Mouse (Mus musculus) layer of hippocampus, adult 18-20 months (tissue): ENCODE results near the gene Ppp1r37. TPM values are rescaled to one million over a fixed set of nuclear protein-coding genes. Genes with fewer than 3 reads are reported as not detected.

Experiments used
- DNase-seq, 2 experiments: peaks; one replicate each; pipeline ENCODE4 v3.0.0; 2022; ENCODE audit warnings: low spot score in 2 of 2
- total RNA-seq, 2 experiments: library from RNA; stranded (reverse); gene quantifications; 2 replicates each; pipeline ENCODE4 v1.2.3; 2021

The Ppp1r37 gene
- total RNA-seq, 2 experiments from 2014 or later = 122 to 129 TPM

DNA sequence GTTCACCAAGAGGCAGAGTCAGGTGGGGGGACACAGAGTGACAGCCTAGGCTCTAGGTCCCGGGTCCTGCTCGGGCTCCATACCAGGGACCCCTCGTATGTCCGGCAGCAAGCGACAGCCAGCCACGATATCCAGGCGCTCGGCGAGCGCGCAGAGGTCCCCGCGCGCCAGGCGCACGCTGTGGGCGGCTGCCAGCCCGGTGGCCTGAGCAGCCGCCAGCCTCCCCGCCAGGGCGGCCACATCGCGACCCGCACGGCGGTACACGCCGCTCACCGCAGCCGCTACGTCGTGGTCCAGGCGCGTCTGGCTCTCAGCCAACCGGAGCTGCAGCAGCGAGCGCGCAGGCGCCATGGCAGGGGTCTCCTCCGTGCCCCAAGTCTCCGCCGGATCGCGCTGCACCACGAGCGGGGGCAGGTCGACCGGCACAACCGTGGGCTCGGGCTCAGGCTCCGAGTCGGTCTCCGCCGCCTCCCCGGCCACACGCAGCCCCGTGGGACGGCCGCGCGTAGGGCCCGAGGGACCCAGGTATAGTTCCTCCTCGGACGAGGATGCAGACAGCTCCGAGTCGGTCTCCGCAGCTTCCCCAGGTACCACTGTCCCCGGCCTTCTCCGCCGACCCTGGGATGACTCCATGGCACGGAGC, 55.8 kb downstream of the Ppp1r37 start:
- DNase-seq = no peak

DNA sequence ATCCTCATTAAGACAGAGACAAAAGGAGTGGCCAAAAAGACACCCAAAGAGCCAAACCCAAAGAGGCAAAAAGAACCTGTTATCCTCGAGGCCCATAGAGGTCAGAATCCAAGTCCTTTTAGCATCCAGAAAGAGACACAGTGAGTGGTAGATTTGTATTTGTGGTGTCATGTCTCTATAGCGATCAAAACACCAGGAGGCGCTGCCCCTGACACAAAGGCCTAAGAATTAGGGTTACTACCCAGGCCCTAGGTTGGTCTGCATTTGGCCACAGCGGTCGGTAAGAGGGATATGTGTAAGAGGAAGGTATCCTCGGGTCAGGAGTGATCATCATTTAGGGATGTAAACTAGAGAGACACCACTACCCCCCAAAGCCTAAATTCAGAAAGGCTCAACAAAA, 56.5 kb downstream of the Ppp1r37 start:
- no peak for DNase-seq

DNA sequence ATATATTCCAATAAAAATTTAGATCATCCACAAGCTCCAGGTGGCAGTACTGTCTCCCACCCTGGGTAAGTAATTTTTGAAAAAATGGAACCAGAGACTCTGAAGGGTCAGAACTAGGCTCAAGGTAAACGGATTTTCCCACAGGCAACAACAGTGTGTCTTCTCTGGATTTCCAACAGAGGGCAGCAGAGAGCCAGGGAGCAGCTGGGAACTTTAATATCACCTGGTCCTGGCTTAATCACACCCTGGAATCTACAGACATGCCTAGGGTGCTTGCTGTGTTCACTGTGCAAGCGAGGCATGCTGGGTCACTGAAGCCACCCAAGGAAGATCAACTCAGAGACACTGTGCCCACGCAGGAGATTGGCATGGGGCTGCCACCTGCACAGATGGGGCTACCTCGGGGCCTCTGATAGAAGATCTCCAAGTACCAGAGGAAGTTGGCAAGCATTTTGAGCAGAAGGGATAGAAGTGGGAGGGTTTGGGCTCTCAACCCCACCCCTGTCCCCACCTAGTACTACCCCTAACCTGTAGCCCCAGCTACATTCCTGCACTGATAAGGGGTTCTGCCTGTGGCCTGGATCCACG, 59.3 kb downstream of the Ppp1r37 start:
- no peak for DNase-seq

GRCm38 (mm10) chr7:19501658-19502057, 61.2 kb downstream of the Ppp1r37 start:
- no peak for DNase-seq

DNA sequence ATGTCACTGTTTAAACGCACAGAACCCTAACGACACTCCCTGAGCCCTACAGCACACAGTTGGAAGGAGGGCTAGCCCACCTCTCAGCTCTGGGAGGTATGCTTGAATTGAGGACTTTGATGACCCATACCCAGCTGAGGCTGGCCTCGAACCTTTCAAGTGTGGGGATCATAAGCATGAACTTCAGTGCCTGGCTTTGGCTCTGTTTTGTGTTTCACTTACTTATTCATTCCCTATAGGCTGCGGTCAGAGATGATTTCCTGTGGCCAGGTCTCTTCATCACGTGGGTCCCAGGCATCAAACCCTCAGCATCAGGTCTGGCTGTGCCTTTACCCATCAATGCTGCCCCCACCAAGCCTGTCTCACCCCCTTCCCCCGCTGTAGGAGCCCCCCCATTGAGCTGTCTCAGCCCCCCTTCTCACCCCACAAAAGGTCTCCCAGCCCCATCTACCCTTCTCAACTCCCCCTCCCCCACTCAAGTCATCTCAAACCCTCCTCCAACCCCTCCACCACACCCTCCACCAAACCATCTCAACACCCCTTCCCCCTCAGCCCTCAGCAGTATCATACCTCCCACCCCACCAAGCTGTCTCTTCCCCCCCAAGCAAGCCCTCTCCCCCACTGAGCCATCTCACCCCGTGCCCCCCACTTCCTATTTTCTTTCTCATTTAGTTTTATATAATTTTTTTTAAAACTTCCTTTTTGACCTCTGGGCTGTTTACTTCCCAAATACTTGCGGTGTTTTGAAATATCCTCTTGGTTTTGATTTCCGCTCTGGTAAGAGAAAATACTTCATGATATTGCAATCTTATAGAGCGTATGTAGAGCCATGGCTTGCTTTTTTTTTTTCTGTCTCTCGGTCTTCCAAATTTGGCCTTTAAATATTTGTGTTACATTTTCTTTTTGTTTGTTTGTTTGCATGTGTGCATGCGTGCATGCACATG, 62.2 kb downstream of the Ppp1r37 start:
- DNase-seq = no peak

DNA sequence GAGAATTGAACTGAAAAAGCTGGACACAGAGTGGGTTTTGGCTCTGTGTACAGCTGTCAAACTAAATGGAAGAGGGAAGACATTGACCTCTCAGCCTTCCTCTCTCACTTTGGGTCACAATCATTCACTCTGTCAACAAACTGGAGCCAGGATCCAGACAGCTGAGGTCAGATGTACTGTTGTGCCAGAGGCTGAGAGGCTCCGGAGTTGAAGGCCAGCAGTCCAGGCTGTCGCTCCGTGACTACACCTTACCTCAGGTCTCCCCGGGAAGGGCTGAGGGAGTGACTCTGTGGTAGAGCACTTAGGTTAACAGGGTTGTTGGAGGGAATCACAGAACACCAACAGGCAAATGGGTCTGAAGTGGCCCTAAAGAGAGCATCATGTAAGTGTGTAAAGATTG, 64.5 kb downstream of the Ppp1r37 start:
- no peak for DNase-seq

DNA sequence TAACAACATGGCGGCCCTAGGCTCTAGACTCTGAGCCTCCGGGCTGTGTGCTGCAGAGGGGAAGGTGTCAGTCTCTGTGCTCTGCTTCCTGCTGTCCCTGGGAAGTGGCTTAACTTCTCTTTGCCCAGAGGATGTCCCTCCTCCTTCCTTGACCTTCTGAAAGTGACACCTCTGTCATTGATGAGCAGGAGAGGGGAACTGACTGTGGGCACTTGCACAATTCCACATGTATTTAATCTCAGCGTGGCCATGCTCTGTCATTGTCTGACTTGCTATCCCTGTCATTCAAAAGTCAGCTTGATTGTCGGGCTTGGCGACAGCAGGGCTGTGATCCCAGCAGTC, 66.7 kb downstream of the Ppp1r37 start:
- DNase-seq = no peak

GRCm38 (mm10) chr7:19495521-19496213, 67.2 kb downstream of the Ppp1r37 start:
- DNase-seq = no peak

GRCm38 (mm10) chr7:19494751-19495474, 68.0 kb downstream of the Ppp1r37 start:
- no peak for DNase-seq

DNA sequence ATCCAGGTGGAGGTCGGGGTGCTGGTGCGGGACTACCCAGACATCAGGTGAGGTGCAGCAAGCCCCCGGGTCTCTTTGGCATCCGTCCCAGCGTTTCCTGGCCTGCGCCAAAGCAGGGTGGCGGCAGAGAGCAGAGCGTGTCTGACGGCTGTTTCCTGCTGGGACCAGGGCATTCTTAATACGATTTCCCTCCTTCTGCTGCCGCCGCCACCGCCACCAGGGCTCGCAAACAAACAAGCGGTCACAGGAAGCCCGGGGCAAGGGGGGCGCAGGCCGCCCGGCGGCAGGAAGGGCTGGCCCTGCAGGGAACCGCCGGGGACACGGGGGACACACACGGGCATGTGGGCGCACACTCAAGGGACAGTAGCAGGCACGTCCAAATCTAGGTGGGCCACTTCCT, 71.1 kb downstream of the Ppp1r37 start:
- DNase-seq = no peak

DNA sequence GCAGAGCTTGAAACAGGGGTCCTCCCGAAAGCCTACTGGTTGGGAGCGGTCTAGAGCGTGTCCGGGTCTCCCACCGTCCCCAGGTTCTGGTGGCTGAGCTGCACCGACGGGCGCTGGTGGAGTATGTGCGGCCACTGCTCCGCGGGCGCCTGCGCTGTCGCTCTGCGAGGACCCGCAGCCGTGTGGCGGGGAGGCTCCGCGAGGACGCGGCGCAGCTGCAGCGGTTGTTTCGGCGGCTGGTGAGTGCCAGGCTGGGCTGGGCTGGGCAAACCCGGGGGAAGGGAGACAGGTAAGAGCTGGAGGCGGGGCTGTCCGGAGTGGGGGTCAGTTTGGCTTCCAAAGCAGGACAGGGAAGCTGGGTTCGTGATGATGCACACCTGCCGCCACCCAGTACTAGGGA, 73.4 kb downstream of the Ppp1r37 start:
- DNase-seq = no peak

DNA sequence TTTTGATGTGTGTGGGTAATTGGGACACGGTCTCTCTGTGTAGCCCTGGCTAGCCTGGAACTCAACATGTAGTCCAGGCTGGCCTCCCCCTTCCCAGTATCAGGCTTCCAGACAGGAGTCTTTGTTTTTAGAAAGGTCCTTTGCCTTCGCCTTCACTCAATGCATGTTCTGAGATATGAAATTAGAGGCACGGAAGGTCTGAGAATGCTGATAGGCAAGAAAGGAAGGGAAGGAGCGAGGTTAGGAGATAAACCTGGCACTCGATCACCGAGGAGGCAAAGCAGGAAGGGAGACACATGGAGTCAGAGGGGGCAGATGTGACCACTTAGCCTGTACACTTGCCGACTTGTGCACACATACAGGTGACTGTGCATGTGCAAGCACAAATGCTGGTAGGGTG, 76.3 kb downstream of the Ppp1r37 start:
- no peak for DNase-seq

DNA sequence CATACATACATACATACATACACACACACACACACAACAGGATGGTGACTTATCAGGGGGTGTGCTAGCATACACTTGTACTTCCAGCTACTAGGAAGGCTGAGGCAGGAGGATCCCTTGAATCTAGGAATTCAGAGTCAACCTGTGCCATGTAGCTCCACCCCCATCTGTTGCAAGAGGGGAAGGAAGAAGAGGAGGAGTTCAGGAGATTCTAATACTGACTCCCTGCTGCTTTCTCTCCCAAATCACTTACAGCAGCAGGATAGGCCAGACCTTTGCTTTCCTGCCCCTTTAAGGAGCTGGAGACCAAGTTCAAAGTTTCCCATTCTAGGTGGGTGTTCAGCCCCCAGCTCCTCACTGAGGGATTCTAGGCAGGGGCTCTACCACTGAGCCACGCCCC, 77.4 kb downstream of the Ppp1r37 start:
- no peak for DNase-seq

DNA sequence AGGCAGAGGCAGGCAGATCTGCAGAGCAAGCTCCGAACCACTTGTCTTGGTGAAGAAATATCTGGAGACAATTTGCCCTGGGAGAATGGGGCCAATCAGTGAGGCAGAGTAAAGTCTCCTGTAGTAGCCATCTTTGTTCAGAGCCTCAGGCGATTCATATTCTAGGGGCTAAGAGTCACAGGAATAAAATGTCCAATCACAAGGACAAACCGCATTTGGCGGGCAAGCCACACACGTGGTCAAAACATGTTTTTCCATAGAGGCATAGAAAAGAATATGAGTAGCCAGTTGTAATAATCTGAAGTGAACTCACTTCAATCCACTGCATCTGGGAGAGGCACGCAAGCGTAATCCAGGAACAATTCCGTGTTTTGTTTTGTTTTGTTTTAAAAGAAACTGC, 79.6 kb downstream of the Ppp1r37 start:
- no peak for DNase-seq

Other genes starting within 250 kb of the Ppp1r37 start
- gene Ercc1, start 218.3 kb downstream of the Ppp1r37 start, total RNA-seq = 10 to 100 TPM; 47.7 to 49.0 TPM
- gene Cd3eap, start 203.6 kb downstream of the Ppp1r37 start, total RNA-seq = 10 to 100 TPM; 19.9 to 21.0 TPM
- 1 to 10 TPM; 6.3 to 7.8 TPM for gene Ppp1r13l, start 203.3 kb downstream of the Ppp1r37 start, total RNA-seq
- gene Ercc2, start 181.1 kb downstream of the Ppp1r37 start, total RNA-seq = 10 to 100 TPM; 37.5 to 38.3 TPM
- 1 to 10 TPM; 4.5 to 5.5 TPM for gene Klc3, start 159.0 kb downstream of the Ppp1r37 start, total RNA-seq
- gene Ckm, start 158.3 kb downstream of the Ppp1r37 start, total RNA-seq = not detected
- gene Mark4, start 104.3 kb downstream of the Ppp1r37 start, total RNA-seq = 10 to 100 TPM; 88.3 to 92.0 TPM
- under 1 TPM; 0.38 to 0.59 TPM for gene Exoc3l2, start 99.7 kb downstream of the Ppp1r37 start, total RNA-seq
- 1 to 10 TPM; 6.1 to 6.3 TPM for gene Bloc1s3, start 54.7 kb downstream of the Ppp1r37 start, total RNA-seq
- gene Trappc6a, start 54.7 kb downstream of the Ppp1r37 start, total RNA-seq = 10 to 100 TPM; 20.7 to 21.5 TPM
- under 1 TPM; 0.56 to 0.57 TPM for gene Nkpd1, start 45.2 kb downstream of the Ppp1r37 start, total RNA-seq
- gene Zfp296, start 14.2 kb upstream of the Ppp1r37 start, total RNA-seq = under 1 TPM; 0.74 to 0.89 TPM
- gene Gemin7, start 14.5 kb upstream of the Ppp1r37 start, total RNA-seq = 10 to 100 TPM; 44.4 to 45.6 TPM
- 10 to 100 TPM; 79.5 to 81.8 TPM for gene Clasrp, start 41.4 kb upstream of the Ppp1r37 start, total RNA-seq
- 1 to 10 TPM; 9.1 to 9.7 TPM for gene Relb, start 66.4 kb upstream of the Ppp1r37 start, total RNA-seq
- 100 to 1,000 TPM; 133 to 143 TPM for gene Clptm1, start 102.0 kb upstream of the Ppp1r37 start, total RNA-seq
- gene Apoc2, start 114.9 kb upstream of the Ppp1r37 start, total RNA-seq = not detected
- gene Gm44805, start 118.3 kb upstream of the Ppp1r37 start, total RNA-seq = not detected
- not detected for gene Apoc4, start 118.4 kb upstream of the Ppp1r37 start, total RNA-seq
- gene Apoc1, start 129.6 kb upstream of the Ppp1r37 start, total RNA-seq = 1 to 10 TPM; 5.8 to 8.7 TPM
- gene Apoe, start 136.1 kb upstream of the Ppp1r37 start, total RNA-seq = 1,000 to 10,000 TPM; 2,690 to 2,764 TPM
- gene Tomm40, start 152.4 kb upstream of the Ppp1r37 start, total RNA-seq = 100 to 1,000 TPM; 110 to 114 TPM
- gene Nectin2, start 187.4 kb upstream of the Ppp1r37 start, total RNA-seq = 1 to 10 TPM; 5.0 to 5.1 TPM
- 10 to 100 TPM; 12.4 to 12.9 TPM for gene Bcam, start 207.9 kb upstream of the Ppp1r37 start, total RNA-seq
- gene Cblc, start 233.7 kb upstream of the Ppp1r37 start, total RNA-seq = not detected